Mouse (Mus musculus) gastrocnemius, postnatal 10 days (tissue): ENCODE results near the gene Cttnbp2nl. TPM values are rescaled to one million over a fixed set of nuclear protein-coding genes. Genes with fewer than 3 reads are reported as not detected.

Experiments
- DNase-seq: peaks from one replicate; pipeline ENCODE4 v3.0.0; 2021; ENCODE audit warnings: mixed read lengths
- total RNA-seq, 2 experiments: library from RNA; stranded (reverse); gene quantifications; 2 replicates each; pipeline ENCODE4 v1.2.3; 2021

Gene Cttnbp2nl
- total RNA-seq, 2 experiments from 2014 or later, result 13.5 to 13.9 TPM

DNA sequence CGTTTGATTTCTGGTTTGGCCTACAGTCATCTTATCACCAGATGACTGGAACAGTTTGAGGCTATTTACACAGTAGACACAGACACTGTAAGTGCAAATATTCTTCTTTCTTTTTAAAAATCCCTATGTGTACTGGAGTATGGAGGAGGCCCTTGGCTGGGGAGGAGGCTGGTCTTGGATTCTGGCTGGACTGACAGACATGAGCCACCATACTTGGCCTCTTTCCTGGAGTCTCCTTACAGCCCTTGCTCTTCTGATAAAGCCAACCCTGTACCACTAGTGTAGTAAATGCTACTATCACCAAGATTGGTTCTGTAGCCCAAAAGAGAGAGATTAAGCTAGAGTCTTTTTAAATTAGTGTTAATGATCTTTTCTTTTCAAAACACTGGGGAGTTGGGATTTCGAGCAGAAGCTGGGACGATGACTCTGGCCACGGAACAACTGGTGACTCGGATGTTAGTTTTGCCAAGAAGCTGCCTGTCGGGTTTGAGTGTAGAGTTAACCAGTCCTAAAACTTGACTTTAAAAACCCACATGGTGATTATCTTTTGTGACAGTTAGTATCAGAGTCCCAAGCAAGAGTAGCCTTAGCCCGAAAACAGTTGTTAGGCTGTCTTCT is 40.1 kb downstream of the Cttnbp2nl start:
- DNase-seq, result no peak

DNA sequence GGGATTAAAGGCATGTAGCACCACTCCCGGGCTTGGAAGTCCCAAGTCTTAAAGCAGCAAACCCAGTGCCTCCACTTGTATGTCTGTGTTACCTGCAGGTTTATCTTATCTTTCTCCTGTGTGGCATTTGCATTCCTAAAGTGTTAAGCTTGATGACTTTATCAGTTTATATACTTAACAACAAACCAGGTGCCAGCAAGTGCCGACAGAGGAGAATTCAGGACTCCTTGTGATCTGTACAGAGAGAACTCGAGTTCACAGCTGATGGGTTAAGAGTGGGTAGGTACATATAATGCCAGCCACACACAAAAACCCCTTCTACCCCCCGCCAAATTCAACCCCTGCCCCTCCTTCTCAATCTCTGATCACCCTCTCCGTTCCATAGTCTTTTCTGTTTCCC is 41.1 kb downstream of the Cttnbp2nl start:
- DNase-seq, result no peak

DNA sequence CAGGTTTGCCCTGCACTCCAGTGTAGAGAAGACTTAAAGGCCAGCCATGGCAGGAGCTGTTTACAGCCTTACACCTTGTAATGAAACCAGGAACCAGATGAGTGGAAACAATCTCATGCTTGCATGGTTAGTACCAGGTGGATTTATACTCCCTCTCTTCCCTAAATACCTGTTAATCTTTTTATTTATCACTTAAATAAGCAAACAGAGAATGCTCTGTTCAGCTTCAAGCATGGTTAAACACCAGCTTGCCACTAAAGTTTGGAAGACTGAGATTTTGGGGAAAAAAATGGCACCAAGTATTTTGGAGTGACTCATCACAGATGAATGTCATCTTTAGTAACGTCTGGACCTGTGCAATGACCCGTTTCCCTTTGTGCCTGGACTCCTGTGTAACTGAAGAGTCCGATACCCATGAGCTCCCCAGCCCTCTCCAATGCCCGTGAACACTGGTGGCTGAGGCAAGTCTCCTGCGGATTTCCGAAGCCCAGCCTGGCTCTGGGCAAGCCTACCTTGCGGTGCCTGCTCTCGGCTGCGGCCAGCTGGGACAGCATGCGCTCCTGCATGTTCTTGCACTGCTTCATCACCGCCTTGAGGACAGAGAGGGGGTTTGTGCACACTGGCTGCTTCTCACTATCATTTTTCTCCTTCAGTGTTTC is 42.1 kb downstream of the Cttnbp2nl start:
- DNase-seq, result no peak

DNA sequence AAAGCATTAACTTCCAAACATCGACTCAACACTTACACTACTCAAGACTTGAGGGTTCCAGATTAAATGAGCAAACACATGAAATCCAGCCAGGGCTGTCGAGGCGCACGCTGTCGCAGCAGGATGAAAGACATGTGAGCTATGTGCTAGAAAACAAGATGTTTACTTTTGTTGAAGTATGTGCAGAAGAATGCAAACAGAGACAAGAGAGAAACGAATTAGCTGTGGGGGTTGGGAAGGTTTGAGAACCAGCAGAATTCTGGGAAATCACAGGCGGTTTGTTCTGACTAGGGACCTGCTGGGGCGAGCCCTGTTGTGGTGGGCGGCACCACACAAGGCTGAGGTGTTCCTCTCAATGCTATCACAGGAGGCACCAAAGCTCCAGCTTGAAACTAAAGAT is 44.9 kb downstream of the Cttnbp2nl start:
- no peak for DNase-seq

DNA sequence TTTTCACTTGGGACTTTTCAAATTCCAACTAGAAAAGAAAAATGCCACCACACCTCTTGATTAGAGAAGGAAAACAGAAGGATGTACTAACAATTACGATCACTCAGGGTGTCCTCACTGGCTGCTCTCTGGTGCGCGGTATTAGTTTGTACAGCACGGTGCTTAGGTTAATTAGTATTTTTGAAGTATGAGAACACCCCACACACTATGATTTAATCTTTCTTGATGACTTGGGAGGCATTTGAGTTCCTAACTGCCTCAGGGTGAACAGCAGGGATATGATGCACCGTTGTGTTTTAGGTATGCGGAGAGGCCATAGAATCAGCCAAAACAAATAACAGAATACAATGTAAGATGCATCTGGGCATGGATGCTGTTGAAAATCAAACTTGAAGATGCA is 46.8 kb downstream of the Cttnbp2nl start:
- no peak for DNase-seq

DNA sequence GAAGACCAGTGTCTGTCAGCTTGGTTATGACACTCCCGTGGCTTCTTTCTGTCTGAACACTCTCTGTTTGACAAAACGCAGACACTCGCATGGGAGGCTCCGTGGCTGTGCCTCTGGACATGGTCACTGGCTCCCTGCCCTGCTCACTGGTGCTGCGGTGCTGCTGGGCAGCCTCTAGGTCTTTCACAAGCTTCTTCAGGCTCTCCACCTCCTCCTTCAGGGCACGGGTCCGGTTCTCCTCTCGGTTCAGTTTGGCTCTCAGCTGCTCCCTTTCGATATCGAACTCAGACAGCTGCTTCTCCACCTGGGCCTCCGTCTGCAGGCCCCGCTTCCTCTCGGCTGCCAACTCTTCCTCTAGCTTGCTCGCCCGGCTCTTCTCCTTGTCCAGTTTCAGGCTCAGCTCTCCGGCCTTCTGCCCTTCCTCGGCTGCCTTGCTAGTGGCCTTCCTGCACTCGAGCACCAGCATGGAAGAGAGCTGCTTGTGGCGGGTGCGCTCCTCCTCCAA is 47.3 kb downstream of the Cttnbp2nl start:
- no peak for DNase-seq

DNA sequence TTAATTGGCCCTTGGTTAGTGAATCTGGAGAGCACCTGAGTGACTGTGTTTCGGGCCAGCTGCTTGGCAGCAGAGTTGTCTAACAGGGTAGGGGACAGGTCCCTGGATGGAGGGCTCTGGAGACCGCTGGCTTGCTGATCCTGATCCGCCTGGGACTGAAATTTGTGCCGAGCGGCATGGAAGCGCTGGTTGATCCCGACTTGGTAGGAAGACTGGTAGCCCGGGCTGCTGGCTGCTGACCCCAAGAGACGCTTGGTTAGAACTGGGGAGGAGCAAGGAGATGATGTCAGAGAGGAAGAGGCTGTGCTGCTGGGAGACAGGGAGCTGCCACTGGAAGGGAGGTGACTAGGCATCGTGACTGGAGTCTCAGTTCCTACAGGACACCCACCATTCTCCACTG is 47.9 kb downstream of the Cttnbp2nl start:
- DNase-seq, result no peak

DNA sequence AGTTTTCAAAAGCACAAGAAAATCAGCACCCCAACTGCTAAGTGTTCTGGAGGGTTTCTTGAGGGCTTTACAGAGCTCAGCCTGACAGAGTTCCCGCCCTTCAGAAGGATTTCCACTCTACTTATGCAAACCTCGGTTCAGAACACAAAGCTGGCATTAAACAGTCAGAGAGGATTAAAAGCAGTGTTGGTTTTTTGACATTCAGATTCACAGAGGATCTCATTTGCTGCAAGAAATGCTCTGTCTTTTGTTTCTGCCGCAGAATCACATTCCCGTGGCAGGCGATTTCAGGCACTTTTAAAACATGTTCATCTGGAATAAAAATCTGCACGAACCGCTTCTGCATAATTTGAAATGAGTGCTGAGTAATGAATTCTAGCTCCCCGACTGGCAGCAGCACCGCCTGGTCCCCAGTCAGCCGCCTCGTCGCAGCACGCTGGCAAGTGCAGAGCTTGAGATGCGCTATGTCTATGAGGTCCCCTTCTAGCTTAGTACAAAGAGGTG is 48.9 kb downstream of the Cttnbp2nl start:
- DNase-seq, result no peak

DNA sequence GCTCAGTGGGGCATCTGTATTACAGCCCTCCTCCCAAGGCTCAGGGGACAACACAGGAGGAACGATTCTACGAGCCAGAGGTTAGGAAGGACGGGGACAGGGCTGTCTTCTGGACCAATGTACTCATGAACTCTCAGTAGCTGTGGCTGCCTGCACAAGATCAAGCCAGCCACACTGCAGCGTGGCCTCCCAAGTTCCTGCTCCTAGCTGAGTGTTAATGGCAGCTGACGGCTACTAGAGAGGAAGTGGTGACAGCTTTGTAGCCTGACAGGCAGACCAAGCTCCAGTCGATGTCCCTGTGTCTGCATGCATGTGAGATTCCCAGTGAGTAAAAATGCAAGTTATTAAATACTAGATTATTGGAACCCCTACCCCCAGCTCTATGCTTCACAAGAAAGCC is 51.6 kb downstream of the Cttnbp2nl start:
- no peak for DNase-seq

DNA sequence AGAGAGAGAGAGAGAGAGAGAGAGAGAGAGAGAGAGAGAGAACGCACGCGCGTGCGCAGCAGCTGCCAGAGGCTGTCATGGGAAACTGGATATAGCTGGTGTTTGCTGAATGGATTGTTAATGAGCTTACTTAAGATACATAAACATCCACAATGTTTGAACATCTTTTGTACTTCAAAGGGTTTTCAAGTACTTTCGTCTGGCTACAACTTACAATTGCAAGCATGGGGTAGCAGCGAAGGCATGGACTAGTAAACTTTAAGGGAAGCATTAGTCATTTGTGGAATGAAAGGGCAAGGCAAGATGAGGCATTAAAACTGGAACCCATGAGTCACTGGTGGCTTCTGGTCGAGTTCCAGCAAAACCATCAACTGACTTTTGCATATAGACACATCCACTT is 52.4 kb downstream of the Cttnbp2nl start:
- DNase-seq, result no peak

DNA sequence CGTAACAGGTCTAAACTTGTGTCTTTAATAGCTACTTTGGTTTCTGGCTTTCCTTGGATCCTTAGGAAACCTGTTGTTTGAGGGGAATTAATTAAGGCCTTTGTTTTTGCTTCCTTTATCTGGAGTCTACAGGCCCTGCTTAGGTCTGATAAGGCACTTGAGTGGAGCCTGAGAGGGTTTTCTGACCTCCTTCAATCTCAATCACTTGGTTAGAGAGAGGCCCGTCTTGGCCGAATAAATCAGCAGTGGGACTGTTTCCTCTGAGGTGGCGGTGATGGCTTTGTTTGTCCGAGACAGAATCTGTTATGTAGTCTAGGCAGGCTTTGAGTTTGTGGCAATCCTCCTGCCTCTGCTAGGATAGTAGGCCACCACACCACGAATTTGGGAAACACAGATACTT is 55.4 kb downstream of the Cttnbp2nl start:
- DNase-seq, result no peak

DNA sequence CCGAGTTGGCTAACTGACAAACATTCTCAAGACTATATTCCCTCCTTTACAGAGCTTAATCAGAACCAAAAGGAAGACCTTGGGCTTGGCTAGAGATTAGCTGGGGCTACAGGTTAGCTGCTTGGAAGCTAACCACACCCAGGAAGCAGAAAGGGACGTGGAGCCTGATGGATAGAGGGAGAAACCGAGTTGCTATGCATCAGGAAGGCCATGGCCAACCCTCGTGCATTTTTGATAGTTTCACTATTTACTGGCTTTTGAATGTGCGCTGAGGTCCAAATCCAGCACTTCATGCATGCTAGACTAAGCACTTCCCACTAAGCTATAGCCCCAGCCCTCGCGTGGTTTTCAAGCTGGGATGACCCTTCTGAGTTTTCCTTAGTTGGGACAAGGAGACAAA is 57.2 kb downstream of the Cttnbp2nl start:
- no peak for DNase-seq

DNA sequence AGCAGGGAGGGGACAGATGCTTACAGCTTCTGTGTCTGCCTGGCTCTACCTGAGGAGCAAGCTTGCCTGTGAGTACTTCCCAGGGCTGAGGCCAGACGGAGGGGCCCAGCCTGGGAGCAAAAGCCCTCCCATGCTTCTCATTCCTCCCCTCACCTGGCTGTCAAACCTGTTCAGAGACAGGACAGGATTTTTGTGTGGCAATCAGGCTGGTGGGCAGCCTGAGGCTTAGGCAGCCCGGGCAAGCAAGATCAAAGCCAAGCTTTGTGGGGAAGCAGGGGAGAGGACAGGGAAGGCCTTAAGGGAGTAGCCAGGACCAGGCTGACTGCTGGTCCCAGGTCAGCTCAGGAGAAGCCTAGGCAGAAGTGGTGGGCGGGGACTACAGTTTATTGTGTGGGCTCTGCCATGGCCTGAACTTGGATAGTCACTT is 58.5 kb downstream of the Cttnbp2nl start:
- DNase-seq, result no peak

DNA sequence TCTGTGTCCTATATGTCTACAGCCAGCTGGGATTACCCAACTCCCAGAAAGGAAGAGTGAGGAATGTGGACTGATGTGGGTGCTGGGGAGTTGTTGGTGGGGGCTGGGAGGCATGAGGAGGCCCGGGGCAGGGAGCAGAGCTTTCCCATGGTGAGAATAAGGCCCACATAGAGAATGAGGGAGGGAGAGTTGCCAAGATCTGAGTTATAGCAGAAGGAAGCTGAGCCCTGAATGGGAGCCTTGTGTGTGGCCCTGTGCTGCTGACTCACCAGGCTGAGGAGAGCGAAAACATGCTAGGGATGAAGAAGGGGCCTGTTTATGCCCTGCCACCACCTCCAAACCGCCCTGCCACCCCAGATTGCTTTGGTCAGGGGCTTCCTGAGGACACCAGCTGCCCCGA is 59.1 kb downstream of the Cttnbp2nl start:
- no peak for DNase-seq

DNA sequence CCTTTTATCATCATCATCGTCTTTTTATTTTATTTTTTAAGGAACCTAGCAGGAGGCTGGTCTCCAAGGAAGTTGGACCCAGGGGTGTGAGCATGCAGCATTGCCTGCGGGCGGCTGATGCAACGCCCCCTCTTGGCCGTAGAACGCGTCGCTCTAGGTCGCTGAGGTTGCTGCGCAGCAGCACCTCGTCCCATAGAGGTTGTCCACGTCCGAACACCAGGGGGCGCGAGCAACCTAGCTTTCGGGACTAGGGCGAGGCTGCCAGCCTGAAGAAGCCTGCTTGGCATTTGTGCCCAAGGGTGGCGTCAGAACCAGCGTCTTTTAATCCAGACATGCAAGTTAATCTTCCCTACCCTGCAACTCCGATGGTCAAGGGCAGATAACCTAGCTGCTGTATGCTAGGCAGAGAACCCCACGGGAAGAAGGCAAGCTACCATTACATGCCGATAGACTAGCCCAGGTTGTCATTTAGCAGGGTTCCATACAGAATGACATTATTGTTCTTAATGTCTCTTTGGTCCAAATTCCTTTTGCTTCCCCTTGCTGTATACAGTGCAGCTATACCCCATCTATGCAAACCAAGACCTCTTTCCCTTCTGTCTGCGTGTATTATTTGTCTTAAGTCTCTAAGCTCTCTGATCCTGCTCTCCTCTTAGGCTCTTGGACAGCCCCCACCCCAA is 60.1 kb downstream of the Cttnbp2nl start:
- DNase-seq, result peak; percentile 95

DNA sequence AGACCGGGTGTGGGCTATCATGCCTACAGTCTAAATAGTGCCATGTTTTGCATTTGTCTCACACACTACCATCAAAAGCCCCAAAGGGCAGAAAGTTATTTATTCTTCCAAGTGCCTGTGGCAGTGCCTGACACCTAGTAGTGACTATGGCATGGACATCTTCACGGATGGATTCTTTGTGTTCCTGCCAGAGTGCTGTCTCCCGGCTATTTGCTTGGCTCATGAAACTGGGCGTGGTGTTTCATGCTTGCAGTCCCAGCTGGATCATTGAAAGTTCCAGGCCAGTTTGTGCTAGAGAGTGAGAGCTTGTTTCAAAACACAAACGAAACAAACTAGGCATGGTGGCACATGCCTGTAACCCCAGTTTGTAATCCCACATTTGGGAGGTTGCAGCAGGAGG is 61.2 kb downstream of the Cttnbp2nl start:
- no peak for DNase-seq

DNA sequence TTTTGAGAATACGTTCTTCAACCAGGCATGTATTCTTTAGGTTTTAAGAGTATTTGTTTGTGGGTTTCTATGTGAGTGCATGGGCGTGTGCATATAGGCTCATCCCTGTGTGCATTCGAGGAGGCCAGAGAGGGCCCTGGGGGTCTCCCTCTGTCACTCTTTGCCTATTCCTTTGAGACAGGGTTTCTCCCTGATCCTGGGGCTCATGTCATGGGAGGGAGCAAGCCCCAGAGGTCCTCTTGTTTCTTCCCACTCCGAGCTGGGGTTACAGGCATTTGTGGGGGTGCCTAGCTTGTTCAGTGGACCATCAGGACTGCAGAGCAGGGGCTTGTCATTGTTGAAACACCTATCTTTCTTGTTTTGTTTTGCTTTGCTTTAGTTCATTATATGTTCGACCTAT is 65.1 kb downstream of the Cttnbp2nl start:
- no peak for DNase-seq

DNA sequence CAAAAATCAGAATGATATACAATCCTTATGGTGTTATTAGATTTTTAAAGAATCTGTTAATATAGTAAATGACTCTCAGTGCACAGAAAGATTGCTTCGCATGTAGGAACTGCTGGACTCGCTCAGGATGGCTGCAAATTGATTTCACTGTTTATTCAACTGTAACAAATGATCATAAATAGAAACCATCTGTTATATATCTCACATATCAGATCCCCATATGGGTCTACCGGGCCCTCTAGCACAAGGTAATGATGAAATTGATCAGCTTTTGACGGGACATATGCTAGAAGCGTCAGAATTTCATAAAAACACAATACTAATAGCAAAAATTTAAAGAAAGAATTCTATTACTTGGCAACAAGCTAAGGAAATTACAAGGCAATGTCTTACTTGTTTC is 73.2 kb downstream of the Cttnbp2nl start:
- no peak for DNase-seq

DNA sequence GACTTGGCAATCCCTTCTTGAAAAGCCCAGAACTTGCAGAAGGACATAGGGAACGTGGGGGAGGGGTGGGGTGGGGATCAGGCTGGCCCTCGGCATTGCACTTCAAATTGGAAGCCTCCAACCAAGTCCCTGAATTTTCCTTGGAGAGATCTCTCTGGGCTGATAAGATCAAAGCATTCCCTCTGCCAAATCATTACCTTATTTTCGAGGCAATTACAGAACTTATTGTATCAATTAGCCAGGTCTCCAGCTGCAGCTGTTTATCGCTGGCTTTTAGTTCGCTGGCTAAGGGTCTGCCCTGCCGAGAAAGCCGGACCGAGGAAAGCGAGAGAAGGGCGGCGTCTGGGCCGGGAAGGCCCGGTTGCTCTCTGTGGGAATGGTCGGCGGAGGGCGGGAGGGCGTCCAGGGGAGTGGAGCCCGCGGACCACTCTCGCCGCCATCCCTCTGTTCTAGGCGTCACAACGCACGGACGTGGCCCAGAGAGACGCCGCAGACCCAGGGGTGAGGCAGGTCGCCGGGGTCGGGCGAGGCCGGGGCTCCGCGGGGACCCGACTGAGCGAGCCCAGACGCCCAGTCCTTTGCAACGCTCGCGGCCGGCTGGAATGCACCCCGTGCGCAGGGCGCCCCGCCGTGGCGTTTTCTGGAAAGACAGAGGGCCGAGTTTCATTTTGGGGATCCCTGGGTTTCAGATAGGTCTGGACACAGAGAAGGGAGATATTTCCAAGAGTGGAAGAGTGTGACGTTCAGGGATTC is 85.2 kb downstream of the Cttnbp2nl start:
- peak; percentile 96 for DNase-seq

DNA sequence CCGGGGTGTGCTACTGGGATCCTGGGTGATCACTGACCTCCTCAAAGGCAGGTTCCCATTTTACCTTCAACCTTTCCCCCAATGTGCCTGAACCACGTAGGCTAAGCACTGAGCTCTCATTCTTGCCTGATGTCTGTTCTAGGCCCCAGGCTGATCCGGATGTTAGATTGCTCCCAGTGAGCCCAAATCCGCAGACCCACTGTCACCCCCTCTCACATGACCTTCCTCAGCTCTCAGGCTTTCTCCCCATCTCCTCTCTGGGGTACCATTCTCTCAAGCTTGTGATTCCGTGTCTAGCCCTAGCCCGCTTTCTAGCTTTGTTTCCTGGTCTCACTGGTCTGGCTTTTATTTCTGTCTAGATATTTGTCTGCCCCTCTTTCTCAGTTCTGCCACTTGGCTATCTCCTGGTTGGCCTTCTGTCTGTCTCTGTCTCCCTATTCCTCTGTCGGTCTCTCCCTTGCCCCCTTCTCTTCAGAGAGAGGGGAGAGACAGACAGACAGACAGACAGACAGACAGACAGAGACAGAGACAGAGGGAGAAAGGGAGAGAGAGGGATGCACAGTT is 86.9 kb downstream of the Cttnbp2nl start:
- DNase-seq, result no peak

DNA sequence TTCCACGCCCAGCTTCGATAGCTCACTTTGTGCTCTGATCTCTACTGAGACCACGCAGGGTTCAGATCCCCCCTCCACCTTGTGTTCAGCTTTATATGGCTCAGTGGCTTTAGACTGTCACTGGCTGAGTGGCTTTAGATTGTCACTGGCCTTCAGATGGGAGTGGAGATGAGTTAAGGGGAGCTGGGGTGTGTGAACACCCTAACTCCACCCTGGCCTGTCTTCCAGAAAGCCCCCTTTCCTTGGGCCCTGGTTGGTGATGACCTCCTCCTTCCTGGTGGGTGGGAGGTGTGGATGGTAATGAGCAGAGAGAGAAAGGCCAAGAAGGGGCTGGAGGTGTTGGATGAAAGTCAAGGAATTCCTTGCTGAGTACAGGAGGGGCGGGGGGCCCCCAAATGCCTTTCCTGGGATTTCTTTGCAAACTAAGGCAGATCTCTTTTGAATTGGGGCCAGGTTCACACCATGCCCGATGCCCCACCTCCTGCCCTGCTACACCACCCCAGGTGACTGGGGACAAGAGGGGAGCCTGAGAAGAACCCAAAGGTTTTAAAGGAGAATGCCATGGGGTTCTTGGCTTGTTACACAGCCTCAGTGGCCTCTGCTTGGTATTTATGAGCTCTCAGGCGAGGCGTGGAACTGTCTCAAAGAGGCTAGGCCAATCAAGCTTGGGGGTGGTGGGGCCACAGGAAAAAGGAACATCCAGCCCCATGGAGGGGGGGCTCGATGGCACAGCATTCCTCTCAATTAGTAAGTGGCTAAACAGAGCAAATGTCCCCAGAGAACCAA is 87.7 kb downstream of the Cttnbp2nl start:
- DNase-seq, result no peak
